Mouse (Mus musculus) limb, embryonic 14.5 days (tissue): ENCODE results near the gene Safb. TPM values are rescaled to one million over a fixed set of nuclear protein-coding genes. Genes with fewer than 3 reads are reported as not detected.

Source experiments
- ATAC-seq: fragments of 200-750 bp; cut with Nextera tagmentation; 2 replicates; pipeline ENCODE4 v1.8.0; 2017; ENCODE audit warnings: low read depth, moderate number of reproducible peaks, moderate TSS enrichment; ENCODE audit not compliant: low FRiP score
- DNase-seq: peaks from one replicate; pipeline ENCODE4 v3.0.0-alpha.2; 2015; ENCODE audit warnings: low spot score
- H3K27ac ChIP-seq: fragments of 300-500 bp; sonication (generic); replicated peaks from 2 replicates; pipeline ENCODE4 v1.5.1; 2014; ENCODE audit warnings: low read depth, mild to moderate bottlenecking, low read length, moderate library complexity, mixed read lengths
- H3K27me3 ChIP-seq: fragments of 300-500 bp; sonication (generic); 2 replicates; pipeline ENCODE4 v1.6.1; 2014; ENCODE audit warnings: low read length, mixed read lengths; ENCODE audit not compliant: control insufficient read depth, insufficient read depth
- H3K36me3 ChIP-seq: fragments of 300-500 bp; sonication (generic); 2 replicates; pipeline ENCODE4 v1.6.1; 2014; ENCODE audit warnings: mild to moderate bottlenecking, low read length, moderate library complexity, mixed read lengths; ENCODE audit not compliant: control insufficient read depth, insufficient read depth
- H3K4me1 ChIP-seq: fragments of 300-500 bp; sonication (generic); 2 replicates; pipeline ENCODE4 v1.6.1; 2014; ENCODE audit warnings: antibody characterized with exemption, low read length, mixed read lengths; ENCODE audit not compliant: control insufficient read depth, insufficient read depth
- H3K4me2 ChIP-seq: fragments of 300-500 bp; sonication (generic); replicated peaks from 2 replicates; pipeline ENCODE4 v1.6.1; 2014; ENCODE audit warnings: low read depth, mild to moderate bottlenecking, low read length, moderate library complexity; ENCODE audit not compliant: severe bottlenecking
- H3K4me3 ChIP-seq: fragments of 300-500 bp; sonication (generic); replicated peaks from 2 replicates; pipeline ENCODE4 v1.5.1; 2014; ENCODE audit warnings: low read length
- H3K9ac ChIP-seq: fragments of 300-500 bp; sonication (generic); 2 replicates; pipeline ENCODE4 v1.6.1; 2014; ENCODE audit warnings: mild to moderate bottlenecking, low read depth, low read length, moderate library complexity; ENCODE audit not compliant: severe bottlenecking
- H3K9me3 ChIP-seq: fragments of 300-500 bp; sonication (generic); 2 replicates; pipeline ENCODE4 v1.6.1; 2016; ENCODE audit warnings: low read length; ENCODE audit not compliant: control insufficient read depth
- POLR2A ChIP-seq: fragments of 200-500 bp; IDR thresholded peaks from 2 replicates; pipeline ENCODE4 v1.8.0; 2012; ENCODE audit warnings: inconsistent platforms, mild to moderate bottlenecking, moderate library complexity, borderline replicate concordance; ENCODE audit not compliant: insufficient read depth, insufficient read length; ENCODE audit errors: extremely low read depth
- WGBS: fragments of 180-500 bp; shearing (Covaris S2); extraction: QIAGEN DNeasy Blood & Tissue Kit; methylation state at CpG from one replicate; pipeline ENCODE4 v1.1.7; 2014; 5-methylcytosine and 5-hydroxymethylcytosine counted together
- polyA plus RNA-seq, 2 experiments: library from polyadenylated mRNA; depleted of rRNA in 1 of 2; stranded (reverse) in 1 of 2; unstranded in 1 of 2; fragments of >200 nt; fragmentation: Nextera tagmentation in 1 of 2; extraction: Ambion mirVana in 1 of 2; gene quantifications; 2 replicates each; pipeline versions ENCODE4 v1.2.1 to v1.2.3; 2012 to 2014

Safb gene
- polyA plus RNA-seq, 2 experiments, result 71.8 to 169 TPM

DNA sequence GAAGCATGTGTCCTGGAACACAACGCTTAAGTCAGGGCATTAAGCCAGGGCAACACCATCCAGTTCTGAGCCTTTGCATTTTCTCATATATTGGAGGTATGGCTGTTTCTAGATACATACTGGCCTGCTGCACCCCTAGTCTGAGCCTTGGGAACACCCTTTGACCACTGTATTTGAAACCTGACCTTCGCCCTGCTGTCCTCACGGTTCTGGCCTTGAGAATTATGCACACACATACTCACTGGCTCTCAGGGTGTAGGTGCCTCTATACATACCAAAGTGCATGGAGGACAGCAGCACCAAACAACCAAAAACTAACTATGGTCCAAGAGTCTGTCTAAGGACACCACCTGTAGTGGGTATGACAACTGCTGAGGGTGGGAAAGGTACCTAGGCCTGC, 11.7 kb upstream of the Safb start:
- 96% methylated on average over 3 of the region's 3 CpGs for WGBS
- no peak overlapping the region for H3K27ac ChIP-seq
- peaks cover 92% of the 10 kb centered on the region for H3K36me3 ChIP-seq
- DNase-seq (no peak), ATAC-seq (no peak)
- no peaks in the 10 kb centered on the region for H3K9me3 ChIP-seq
- no peak for TF ChIP-seq POLR2A
- H3K4me2 ChIP-seq, result no peak overlapping the region
- H3K27me3 ChIP-seq, result no peaks in the 10 kb centered on the region
- H3K9ac ChIP-seq, result no peak overlapping the region
- H3K4me3 ChIP-seq, result no peak overlapping the region
- H3K4me1 ChIP-seq, result no peaks in the 10 kb centered on the region

- Histone ChIP-seq H3K4me1 (peaks cover 27% of the 10 kb centered on the region), H3K4me3 (peak overlapping the region; percentile 86), H3K4me2 (peak overlapping the region; percentile 89), H3K27ac (0 out of 2 replicates have a peak overlapping the region, but pooled peaks have one; percentile 13), H3K36me3 (peaks cover 68% of the 10 kb centered on the region), H3K9me3 (no peaks in the 10 kb centered on the region), H3K27me3 (no peaks in the 10 kb centered on the region), H3K9ac (peak overlapping the region; percentile 85)
- TF ChIP-seq POLR2A, result no peak
- DNase-seq (no peak), ATAC-seq (no peak)
- 81% methylated on average over 1 of the region's 1 CpGs for WGBS
Observed at GRCm38 (mm10) chr17:56583071-56583470, 1.6 kb upstream of the Safb start.

GRCm38 (mm10) chr17:56583611-56584256, 891 bp upstream of the Safb start:
- H3K27ac ChIP-seq, result peak overlapping the region; percentile 91
- ATAC-seq (no peak), DNase-seq (peak; percentile 20)
- peak overlapping the region; percentile 85 for H3K9ac ChIP-seq
- 5% methylated on average over 18 of the region's 33 CpGs for WGBS
- H3K36me3 ChIP-seq, result peaks cover 68% of the 10 kb centered on the region
- peak overlapping the region; percentile 89 for H3K4me2 ChIP-seq
- no peak for TF ChIP-seq POLR2A
- peak overlapping the region; percentile 86 for H3K4me3 ChIP-seq
- H3K9me3 ChIP-seq, result no peaks in the 10 kb centered on the region
- H3K4me1 ChIP-seq, result peaks cover 27% of the 10 kb centered on the region
- H3K27me3 ChIP-seq, result no peaks in the 10 kb centered on the region

DNA sequence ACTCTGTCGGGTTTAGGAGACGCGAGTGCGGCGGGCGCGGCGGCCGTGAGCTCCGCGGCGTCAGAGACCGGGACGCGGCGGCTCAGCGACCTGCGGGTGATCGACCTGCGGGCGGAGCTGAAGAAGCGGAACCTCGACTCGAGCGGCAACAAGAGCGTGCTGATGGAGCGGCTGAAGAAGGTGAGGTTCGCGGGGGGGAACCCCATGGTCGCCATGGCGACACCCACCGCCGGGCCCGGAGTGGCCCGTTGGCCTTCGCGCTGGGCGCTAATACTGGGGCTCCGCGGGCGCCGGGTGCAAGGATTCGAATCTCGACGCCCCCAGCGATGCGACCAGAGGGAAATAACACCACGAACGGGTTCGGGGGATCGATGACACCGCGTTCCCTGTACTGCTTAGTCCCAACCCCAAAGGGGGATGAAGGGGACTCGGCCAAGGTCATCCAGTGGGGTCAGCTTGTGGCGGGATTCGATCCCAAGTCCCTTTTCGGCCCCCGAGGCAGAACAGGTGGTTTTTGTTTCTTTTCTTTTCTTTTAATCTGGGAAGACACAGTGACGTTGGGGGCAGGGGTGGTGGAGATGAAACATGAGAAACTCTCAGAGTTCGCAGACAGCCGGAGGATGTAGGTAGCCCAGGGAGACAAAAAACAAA, 671 bp downstream of the Safb start:
- peak overlapping the region; percentile 91 for H3K27ac ChIP-seq
- no peaks in the 10 kb centered on the region for H3K27me3 ChIP-seq
- DNase-seq (peak; percentile 15), ATAC-seq (no peak)
- peak overlapping the region; percentile 90 for H3K9ac ChIP-seq
- H3K4me1 ChIP-seq, result peaks cover 27% of the 10 kb centered on the region
- no peak for TF ChIP-seq POLR2A
- peaks cover 69% of the 10 kb centered on the region for H3K36me3 ChIP-seq
- H3K4me2 ChIP-seq, result peak overlapping the region; percentile 85
- WGBS, result under 1% methylated on average over 61 of the region's 61 CpGs
- H3K4me3 ChIP-seq, result peak overlapping the region; percentile 65
- no peaks in the 10 kb centered on the region for H3K9me3 ChIP-seq

GRCm38 (mm10) chr17:56587773-56588172, 3.1 kb downstream of the Safb start:
- H3K4me1 ChIP-seq, result peaks cover 23% of the 10 kb centered on the region
- DNase-seq (no peak), ATAC-seq (no peak)
- no peaks in the 10 kb centered on the region for H3K9me3 ChIP-seq
- H3K4me2 ChIP-seq, result no peak overlapping the region
- peaks cover 69% of the 10 kb centered on the region for H3K36me3 ChIP-seq
- no peak overlapping the region for H3K9ac ChIP-seq
- 55% methylated on average over 1 of the region's 1 CpGs for WGBS
- H3K27ac ChIP-seq, result no peak overlapping the region
- H3K27me3 ChIP-seq, result no peaks in the 10 kb centered on the region
- TF ChIP-seq POLR2A, result no peak
- no peak overlapping the region for H3K4me3 ChIP-seq
